Mouse (Mus musculus) neural tube, embryonic 11.5 days (tissue): ENCODE data around the gene Lim2. TPM values are rescaled to one million over a fixed set of nuclear protein-coding genes. Genes with fewer than 3 reads are reported as not detected.
A peak's percentile ranks its signal among the peaks of the same experiment; 100 is the strongest.

ENCODE experiments used
- ATAC-seq: fragments of 200-750 bp; cut with Nextera tagmentation; 2 replicates; pipeline ENCODE4 v1.8.0; 2017; ENCODE audit warnings: moderate number of reproducible peaks, mild to moderate bottlenecking, moderate TSS enrichment, moderate library complexity; ENCODE audit not compliant: insufficient read depth, low FRiP score, low TSS enrichment
- DNase-seq: peaks from one replicate; pipeline ENCODE4 v3.0.0-alpha.2; 2015; ENCODE audit warnings: low spot score
- H3K27ac ChIP-seq: fragments of 300-500 bp; sonication (generic); 2 replicates; pipeline ENCODE4 v1.5.1; 2014; ENCODE audit warnings: low read depth, mild to moderate bottlenecking, low read length
- H3K27me3 ChIP-seq: fragments of 300-500 bp; sonication (generic); 2 replicates; pipeline ENCODE4 v1.6.1; 2014; ENCODE audit warnings: mild to moderate bottlenecking, low read length, mixed read lengths; ENCODE audit not compliant: control insufficient read depth, insufficient read depth
- H3K36me3 ChIP-seq: fragments of 300-500 bp; sonication (generic); 2 replicates; pipeline ENCODE4 v1.6.1; 2014; ENCODE audit warnings: mild to moderate bottlenecking, low read length, moderate library complexity, mixed read lengths; ENCODE audit not compliant: control insufficient read depth, insufficient read depth
- H3K4me1 ChIP-seq: fragments of 300-500 bp; sonication (generic); 2 replicates; pipeline ENCODE4 v1.6.1; 2014; ENCODE audit warnings: low read length, mixed read lengths; ENCODE audit not compliant: control insufficient read depth, insufficient read depth
- H3K4me2 ChIP-seq: fragments of 300-500 bp; sonication (generic); 2 replicates; pipeline ENCODE4 v1.6.1; 2014; ENCODE audit warnings: low read depth, mild to moderate bottlenecking, moderate library complexity
- H3K4me3 ChIP-seq: fragments of 300-500 bp; sonication (generic); 2 replicates; pipeline ENCODE4 v1.5.1; 2014; ENCODE audit warnings: low read depth, low read length
- H3K9ac ChIP-seq: fragments of 300-500 bp; sonication (generic); 2 replicates; pipeline ENCODE4 v1.6.1; 2014; ENCODE audit warnings: mild to moderate bottlenecking, low read length
- H3K9me3 ChIP-seq: fragments of 300-500 bp; sonication (generic); 2 replicates; pipeline ENCODE4 v1.6.1; 2016; ENCODE audit warnings: low read length; ENCODE audit not compliant: control insufficient read depth
- WGBS: fragments of 180-500 bp; shearing (Covaris S2); extraction: QIAGEN DNeasy Blood & Tissue Kit; methylation state at CpG from one replicate; pipeline ENCODE4 v1.1.7; 2014; 5-methylcytosine and 5-hydroxymethylcytosine counted together
- polyA plus RNA-seq: library from polyadenylated mRNA; unstranded; fragments of >200 nt; fragmentation: Nextera tagmentation; extraction: Ambion mirVana; gene quantifications from 2 replicates; pipeline ENCODE4 v1.2.1, GENCODE M21; 2014

Lim2 gene
- polyA plus RNA-seq, 1 experiment from 2014 or later: not detected

DNA sequence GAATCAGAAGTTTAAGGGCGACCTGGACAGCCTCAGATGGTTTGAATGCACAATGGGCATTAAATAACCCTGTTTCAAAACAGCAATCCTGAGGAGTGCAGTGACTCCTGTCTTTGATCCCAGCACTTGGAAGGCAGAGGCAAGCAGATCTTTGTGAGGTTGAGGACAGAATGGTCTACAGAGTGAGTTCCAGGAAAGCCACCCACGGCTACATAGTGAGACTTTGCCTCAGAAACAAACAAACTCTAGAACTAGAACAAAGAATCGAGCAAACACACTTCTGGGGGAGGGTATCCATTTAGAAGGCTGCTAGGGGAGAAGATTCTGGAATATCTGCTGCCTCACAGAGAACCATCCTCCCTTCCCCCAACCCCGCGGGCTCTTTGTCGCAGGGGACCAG is 13.0 kb downstream of the Lim2 start, which contains the start of gene Cldnd2:
Gene Cldnd2, plus strand, starts transcription at position 301 of the 400 bp plus-strand sequence.
- 82% methylated on average over 6 of the region's 6 CpGs for WGBS
- ATAC-seq: no peak

DNA sequence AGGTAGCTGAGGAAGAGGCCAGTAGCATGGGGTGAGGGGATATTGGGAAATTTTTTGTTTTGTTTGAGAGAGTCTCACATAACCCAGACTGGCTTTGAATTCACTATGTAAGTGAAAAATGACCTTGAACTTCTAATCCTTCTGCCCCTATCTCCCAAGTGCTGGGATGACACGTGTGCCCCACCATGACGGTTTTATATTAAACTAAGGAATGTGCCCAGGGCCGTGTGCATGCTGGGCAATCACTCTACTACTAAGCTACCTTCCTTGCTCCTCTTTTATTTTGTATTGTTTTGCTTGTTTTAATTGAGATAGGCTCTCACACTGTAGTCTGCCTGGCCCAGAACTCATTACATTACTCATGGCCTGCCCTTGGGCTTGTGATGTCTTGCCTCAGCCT is 13.6 kb downstream of the Lim2 start:
- H3K4me1 ChIP-seq: 0 out of 2 replicates have a peak, but pooled peaks cover 4% of the 10 kb centered on the region
- no peaks in the 10 kb centered on the region for H3K9me3 ChIP-seq
- H3K4me2 ChIP-seq: no peak overlapping the region
- H3K36me3 ChIP-seq: no peaks in the 10 kb centered on the region
- ATAC-seq (no peak), DNase-seq (no peak)
- no peak overlapping the region for H3K9ac ChIP-seq
- H3K27me3 ChIP-seq: no peaks in the 10 kb centered on the region
- H3K4me3 ChIP-seq: no peak overlapping the region
- 81% methylated on average over 3 of the region's 3 CpGs for WGBS
- H3K27ac ChIP-seq: no peak overlapping the region

More for the DNA sequence above, 13.0 kb downstream of the Lim2 start, which contains the start of gene Cldnd2:
- no peak within 1 kb of the TSS for H3K9ac ChIP-seq
- 0 out of 2 replicates have a peak, but pooled peaks cover 4% of the 10 kb centered on the region for H3K4me1 ChIP-seq
- no peaks in the 10 kb centered on the region for H3K27me3 ChIP-seq
- no peaks in the 10 kb centered on the region for H3K9me3 ChIP-seq
- H3K36me3 ChIP-seq: no peaks in the 10 kb centered on the region
- no peak within 1 kb of the TSS for H3K4me2 ChIP-seq
- no peak for DNase-seq
- H3K27ac ChIP-seq: no peak within 1 kb of the TSS
- H3K4me3 ChIP-seq: no peak within 1 kb of the TSS

DNA sequence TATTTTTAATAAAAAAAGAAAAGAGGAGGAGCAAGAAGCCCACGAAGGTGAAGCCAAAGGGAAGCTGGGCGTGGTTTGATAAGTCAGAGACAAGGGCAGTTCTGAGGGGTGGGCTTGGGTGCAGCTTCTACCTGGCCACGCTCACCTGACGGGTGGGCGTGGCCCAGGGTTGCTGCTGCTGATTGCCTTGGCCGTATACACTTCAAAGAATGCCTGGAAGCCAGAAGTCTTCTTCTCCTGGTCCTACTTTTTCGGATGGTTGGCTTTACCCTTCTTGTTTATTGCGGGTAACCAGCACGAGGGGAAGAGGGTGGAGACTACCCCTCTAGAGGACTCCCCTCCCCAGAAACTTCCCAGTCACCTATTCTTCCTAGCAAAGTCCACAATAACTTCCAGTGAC is 15.2 kb downstream of the Lim2 start:
- DNase-seq (no peak), ATAC-seq (no peak)
- H3K9me3 ChIP-seq: no peaks in the 10 kb centered on the region
- no peaks in the 10 kb centered on the region for H3K36me3 ChIP-seq
- 0 out of 2 replicates have a peak, but pooled peaks cover 4% of the 10 kb centered on the region for H3K4me1 ChIP-seq
- WGBS: 17% methylated on average over 9 of the region's 9 CpGs
- H3K27ac ChIP-seq: peak overlapping the region; percentile 65; the same call in 1 of the 2 replicates
- no peaks in the 10 kb centered on the region for H3K27me3 ChIP-seq
- peak overlapping the region; percentile 70 for H3K9ac ChIP-seq
- H3K4me3 ChIP-seq: peak overlapping the region; percentile 48
- peak overlapping the region; percentile 81 for H3K4me2 ChIP-seq

DNA sequence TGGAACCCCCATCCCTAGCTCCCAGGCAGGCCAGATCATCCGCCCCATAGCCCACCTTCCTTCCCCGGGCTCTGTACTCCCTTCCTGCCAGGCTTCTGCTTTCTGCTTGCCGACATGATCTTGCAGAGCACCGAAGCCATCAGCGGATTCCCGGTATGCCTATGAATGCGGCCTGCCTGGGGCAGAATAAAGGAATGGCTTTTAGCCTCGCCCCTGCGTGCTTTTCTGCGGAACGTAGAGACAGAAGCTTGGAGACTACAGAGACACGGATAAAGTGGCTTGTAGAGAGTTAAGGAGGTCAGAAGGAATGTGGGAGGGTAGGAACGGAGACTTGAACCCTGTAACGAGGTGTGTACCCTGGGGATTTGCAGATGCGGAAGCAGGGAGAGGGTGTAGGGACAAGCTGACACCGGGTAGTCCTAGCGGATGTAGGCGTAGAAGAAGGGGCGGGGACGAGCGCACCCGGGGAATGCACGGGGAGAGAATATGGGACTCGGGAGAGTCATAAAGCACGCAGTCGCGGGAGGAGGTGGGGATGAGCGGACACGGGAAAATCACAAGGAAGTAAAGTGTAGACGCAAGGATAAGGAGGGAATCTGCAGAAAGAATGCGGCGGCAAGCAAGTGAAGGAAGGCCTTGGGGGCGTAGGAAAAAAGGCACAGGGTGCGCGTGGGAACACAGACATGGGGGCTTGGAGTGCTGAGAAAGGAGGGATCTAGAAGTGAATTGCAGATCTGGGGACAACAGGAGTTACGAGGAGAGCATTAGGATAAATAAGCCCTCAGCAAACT is 15.9 kb downstream of the Lim2 start:
- peak; percentile 82 for ATAC-seq
- no peaks in the 10 kb centered on the region for H3K27me3 ChIP-seq
- H3K4me2 ChIP-seq: peak overlapping the region; percentile 81
- WGBS: under 1% methylated on average over 36 of the region's 36 CpGs
- H3K27ac ChIP-seq: peak overlapping the region; percentile 65
- H3K9me3 ChIP-seq: no peaks in the 10 kb centered on the region
- H3K36me3 ChIP-seq: no peaks in the 10 kb centered on the region
- peak; percentile 71 for DNase-seq
- H3K4me1 ChIP-seq: 0 out of 2 replicates have a peak, but pooled peaks cover 4% of the 10 kb centered on the region
- H3K9ac ChIP-seq: peak overlapping the region; percentile 70
- H3K4me3 ChIP-seq: peak overlapping the region; percentile 48

DNA sequence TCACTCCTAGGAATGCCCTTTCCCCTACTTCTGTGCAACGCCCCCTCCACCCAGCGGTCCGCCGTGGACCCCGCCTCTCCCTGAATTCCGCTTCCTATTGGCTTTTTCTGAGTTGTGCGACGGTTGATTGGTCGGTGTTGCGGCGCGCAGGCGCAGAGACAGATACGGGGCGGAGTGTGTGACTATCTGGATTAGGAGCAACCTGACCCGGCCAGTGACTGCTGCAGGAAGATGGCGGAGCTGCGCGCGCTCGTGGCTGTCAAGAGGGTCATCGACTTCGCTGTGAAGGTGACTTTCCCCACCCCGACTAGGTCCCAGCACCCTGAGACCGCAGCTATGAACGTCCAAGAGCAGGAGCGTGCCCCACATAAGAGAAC is 16.4 kb downstream of the Lim2 start, which contains the start of the genes Etfb and Gm45233:
Gene Etfb, plus strand, starts transcription at position 167 of the 377 bp plus-strand sequence.
Gene Gm45233, plus strand, starts transcription at position 212 of the 377 bp plus-strand sequence.
- ATAC-seq (peak; percentile 96), DNase-seq (peak; percentile 93)
- no peaks in the 10 kb centered on the region for H3K9me3 ChIP-seq
- under 1% methylated on average over 27 of the region's 27 CpGs for WGBS
- H3K4me2 ChIP-seq: peak within 1 kb of the TSS; percentile 81
- no peaks in the 10 kb centered on the region for H3K27me3 ChIP-seq
- peak within 1 kb of the TSS; percentile 65 for H3K27ac ChIP-seq
- H3K4me1 ChIP-seq: 0 out of 2 replicates have a peak, but pooled peaks cover 4% of the 10 kb centered on the region
- H3K36me3 ChIP-seq: no peaks in the 10 kb centered on the region
- peak within 1 kb of the TSS; percentile 70 for H3K9ac ChIP-seq
- peak within 1 kb of the TSS; percentile 48 for H3K4me3 ChIP-seq

DNA sequence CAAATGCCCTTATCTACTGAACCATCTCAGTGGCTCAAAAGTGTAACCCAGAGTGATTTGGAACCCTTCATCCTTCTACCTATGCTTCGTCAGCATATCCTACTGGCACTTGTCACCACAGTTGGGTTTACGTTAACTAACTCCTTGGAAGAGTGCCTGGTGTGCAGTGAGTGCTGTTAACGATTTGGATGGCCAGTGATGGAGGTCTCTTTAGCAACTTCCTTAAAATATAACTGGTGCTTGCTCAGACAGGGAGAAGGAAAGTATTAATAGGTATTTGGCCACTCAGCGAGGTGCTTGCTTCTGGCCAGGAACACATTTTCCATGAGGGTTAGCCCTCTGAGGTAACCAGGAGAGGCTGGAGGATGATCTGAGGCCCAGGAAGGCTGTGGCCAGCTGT is 20.3 kb downstream of the Lim2 start:
- 0 out of 2 replicates have a peak, but pooled peaks cover 4% of the 10 kb centered on the region for H3K4me1 ChIP-seq
- no peaks in the 10 kb centered on the region for H3K27me3 ChIP-seq
- no peaks in the 10 kb centered on the region for H3K9me3 ChIP-seq
- ATAC-seq (no peak), DNase-seq (no peak)
- H3K9ac ChIP-seq: no peak overlapping the region
- no peak overlapping the region for H3K4me3 ChIP-seq
- 90% methylated on average over 4 of the region's 4 CpGs for WGBS
- no peak overlapping the region for H3K27ac ChIP-seq
- no peak overlapping the region for H3K4me2 ChIP-seq
- H3K36me3 ChIP-seq: no peaks in the 10 kb centered on the region; the same call in 1 of the 2 replicates

DNA sequence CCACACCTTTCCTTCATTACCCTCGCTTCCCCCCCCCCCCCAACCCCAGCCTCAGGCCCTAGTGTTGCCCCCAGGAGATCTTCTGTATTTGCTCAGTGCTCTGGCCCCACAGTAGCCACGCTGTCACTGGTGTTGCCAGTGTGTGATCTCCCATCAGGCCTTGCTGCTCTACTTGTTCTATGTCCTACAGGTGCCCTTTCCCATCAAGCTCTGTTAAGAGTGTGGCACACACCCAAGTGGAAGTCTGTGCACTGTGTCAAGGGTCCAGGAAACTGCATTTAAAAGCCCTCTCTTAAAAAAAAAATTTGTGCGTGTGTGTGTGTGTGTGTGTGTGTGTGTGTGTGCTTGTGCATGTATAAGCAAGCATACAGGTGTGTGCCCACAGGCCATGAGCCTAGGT is 20.8 kb downstream of the Lim2 start:
- no peak overlapping the region for H3K4me3 ChIP-seq

DNA sequence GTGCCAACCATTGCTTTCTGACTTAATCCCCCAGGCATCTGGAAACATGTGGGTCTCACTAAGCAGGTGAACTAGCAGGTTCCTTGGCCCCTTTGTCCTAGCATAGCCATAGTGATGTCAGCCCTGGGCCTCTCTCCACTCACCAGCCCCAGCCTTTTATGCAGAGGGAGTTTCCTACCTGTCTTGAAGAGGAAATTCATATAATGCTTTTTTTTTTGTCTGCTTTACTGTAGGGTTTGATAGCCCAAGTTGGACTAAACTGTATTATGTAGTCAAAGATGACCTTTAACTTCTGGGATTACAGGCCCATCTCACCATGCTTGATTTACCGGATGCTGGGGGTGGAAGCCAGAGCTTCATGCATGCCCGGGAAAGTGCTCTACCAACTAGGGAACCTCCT is 22.3 kb downstream of the Lim2 start:
- no peaks in the 10 kb centered on the region for H3K27me3 ChIP-seq
- 0 out of 2 replicates have a peak, but pooled peaks cover 1% of the 10 kb centered on the region for H3K4me1 ChIP-seq
- H3K9me3 ChIP-seq: no peaks in the 10 kb centered on the region
- H3K4me3 ChIP-seq: no peak overlapping the region
- H3K36me3 ChIP-seq: peaks cover 4% of the 10 kb centered on the region
- H3K9ac ChIP-seq: no peak overlapping the region
- no peak overlapping the region for H3K4me2 ChIP-seq
- DNase-seq: no peak
- WGBS: 81% methylated on average over 2 of the region's 2 CpGs
- H3K27ac ChIP-seq: no peak overlapping the region
- ATAC-seq: no peak

More for the DNA sequence above, 20.8 kb downstream of the Lim2 start:
- no peak for ATAC-seq
- DNase-seq: no peak
- Histone ChIP-seq H3K4me2 (no peak overlapping the region), H3K27ac (no peak overlapping the region), H3K27me3 (no peaks in the 10 kb centered on the region), H3K9ac (no peak overlapping the region), H3K36me3 (no peaks in the 10 kb centered on the region; the same call in 1 of the 2 replicates), H3K9me3 (no peaks in the 10 kb centered on the region), H3K4me1 (0 out of 2 replicates have a peak, but pooled peaks cover 4% of the 10 kb centered on the region)
- 90% methylated on average over 2 of the region's 3 CpGs for WGBS
